Mouse (Mus musculus) heart, embryonic 12.5 days (tissue): ENCODE data around the gene Ube2d1. TPM values are rescaled to one million over a fixed set of nuclear protein-coding genes. Genes with fewer than 3 reads are reported as not detected.

Source experiments
- ATAC-seq: fragments of 200-750 bp; cut with Nextera tagmentation; 2 replicates; pipeline ENCODE4 v1.8.0; 2017; ENCODE audit warnings: moderate TSS enrichment, moderate library complexity; ENCODE audit not compliant: insufficient number of reproducible peaks, low FRiP score
- H3K27ac ChIP-seq: fragments of 300-500 bp; sonication (generic); 2 replicates; pipeline ENCODE4 v1.5.1; 2016; ENCODE audit warnings: mild to moderate bottlenecking, moderate library complexity; ENCODE audit not compliant: poor library complexity, severe bottlenecking
- H3K27me3 ChIP-seq: fragments of 300-500 bp; sonication (generic); replicated peaks from 2 replicates; pipeline ENCODE4 v1.6.1; 2016; ENCODE audit warnings: mild to moderate bottlenecking, moderate library complexity
- H3K36me3 ChIP-seq: fragments of 300-500 bp; sonication (generic); 2 replicates; pipeline ENCODE4 v1.6.1; 2016; ENCODE audit warnings: mild to moderate bottlenecking, moderate library complexity
- H3K4me1 ChIP-seq: fragments of 300-500 bp; sonication (generic); replicated peaks from 2 replicates; pipeline ENCODE4 v1.6.1; 2016; ENCODE audit warnings: mild to moderate bottlenecking
- H3K4me2 ChIP-seq: fragments of 300-500 bp; sonication (generic); 2 replicates; pipeline ENCODE4 v1.6.1; 2016; ENCODE audit warnings: mild to moderate bottlenecking, moderate library complexity
- H3K4me3 ChIP-seq: fragments of 300-500 bp; sonication (generic); 2 replicates; pipeline ENCODE4 v1.5.1; 2016; ENCODE audit warnings: mild to moderate bottlenecking
- H3K9ac ChIP-seq: fragments of 300-500 bp; sonication (generic); 2 replicates; pipeline ENCODE4 v1.6.1; 2016; ENCODE audit warnings: mild to moderate bottlenecking, moderate library complexity
- H3K9me3 ChIP-seq: fragments of 300-500 bp; sonication (generic); replicated peaks from 2 replicates; pipeline ENCODE4 v1.6.1; 2016; ENCODE audit warnings: mild to moderate bottlenecking, moderate library complexity
- WGBS: fragments of 180-500 bp; shearing (Covaris S2); methylation state at CpG from one replicate; pipeline ENCODE4 v1.1.7; 2016; 5-methylcytosine and 5-hydroxymethylcytosine counted together
- polyA plus RNA-seq: library from polyadenylated mRNA; unstranded; fragments of >200 nt; fragmentation: Nextera tagmentation; extraction: Ambion mirVana; gene quantifications from 2 replicates; pipeline ENCODE4 v1.2.1, GENCODE M21; 2016

Gene Ube2d1
- polyA plus RNA-seq, 1 experiment from 2014 or later = 68.1 TPM

DNA sequence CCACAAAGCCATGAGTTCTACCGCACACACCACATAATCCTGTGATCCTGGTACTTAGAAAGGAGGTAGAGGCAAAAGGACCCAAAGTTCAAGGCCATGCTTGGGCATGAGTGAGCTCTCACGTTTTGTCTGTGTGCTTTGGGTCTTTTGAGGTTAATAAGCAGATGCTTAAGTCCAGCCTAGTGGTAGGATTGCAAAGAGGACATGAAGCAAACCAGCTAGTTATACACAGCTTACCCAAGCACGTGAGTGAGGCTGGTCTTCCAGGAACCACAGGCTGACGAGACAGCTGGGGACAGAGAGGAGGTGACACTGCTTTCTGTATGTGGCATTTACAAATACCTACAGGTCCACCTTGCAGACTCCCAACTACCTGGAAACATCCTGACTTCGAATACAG, 32.6 kb downstream of the Ube2d1 start:
- Histone ChIP-seq H3K4me1 (no peaks in the 10 kb centered on the region), H3K9ac (no peak overlapping the region), H3K27me3 (no peaks in the 10 kb centered on the region), H3K36me3 (peaks cover 25% of the 10 kb centered on the region), H3K27ac (no peak overlapping the region), H3K4me2 (no peak overlapping the region), H3K9me3 (no peaks in the 10 kb centered on the region), H3K4me3 (no peak overlapping the region)
- 73% methylated on average over 5 of the region's 5 CpGs for WGBS
- no peak for ATAC-seq

DNA sequence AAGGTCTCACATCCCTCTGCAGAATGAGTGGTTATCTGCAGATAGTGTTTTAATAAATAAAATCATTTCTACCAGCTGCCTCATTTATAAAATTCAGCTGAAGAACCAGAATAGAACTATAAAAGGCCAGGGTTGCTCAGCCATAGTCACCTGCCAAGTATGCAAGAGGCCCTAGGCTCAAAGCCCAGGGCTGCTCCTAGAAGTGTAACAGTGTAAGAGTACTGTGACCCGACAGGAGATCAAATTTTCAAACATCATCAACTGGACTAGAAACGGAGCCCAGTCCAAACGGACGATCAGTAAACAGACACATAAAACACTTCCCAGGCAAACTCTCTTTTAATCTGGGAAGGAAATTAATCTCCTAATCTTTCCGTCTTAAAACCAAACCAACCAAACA, 33.2 kb downstream of the Ube2d1 start:
- H3K4me1 ChIP-seq = no peaks in the 10 kb centered on the region
- ATAC-seq = no peak
- H3K4me3 ChIP-seq = no peak overlapping the region
- no peak overlapping the region for H3K4me2 ChIP-seq
- no peak overlapping the region for H3K9ac ChIP-seq
- no peak overlapping the region for H3K27ac ChIP-seq
- no peaks in the 10 kb centered on the region for H3K9me3 ChIP-seq
- H3K36me3 ChIP-seq = peaks cover 20% of the 10 kb centered on the region
- WGBS = 78% methylated on average over 5 of the region's 5 CpGs
- H3K27me3 ChIP-seq = no peaks in the 10 kb centered on the region

DNA sequence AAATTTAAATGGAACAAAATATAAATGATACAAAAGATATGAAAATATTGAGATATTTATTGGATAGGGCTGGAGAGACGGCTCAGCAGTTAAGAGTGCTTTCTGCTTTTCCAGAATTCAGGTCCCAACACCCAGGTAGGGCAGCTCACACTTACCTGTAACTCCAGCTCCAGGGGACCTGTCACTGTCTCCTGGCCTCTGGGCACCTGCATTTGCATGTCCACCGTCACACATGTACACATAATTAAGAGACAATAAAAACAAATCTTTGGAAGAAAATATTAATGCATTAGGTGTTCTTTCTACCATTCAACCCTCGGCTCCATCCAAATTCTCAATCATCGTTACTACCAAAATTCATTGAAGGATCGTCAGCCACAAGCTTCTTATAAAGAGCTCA, 33.8 kb downstream of the Ube2d1 start:
- Histone ChIP-seq H3K27me3 (no peaks in the 10 kb centered on the region), H3K9ac (no peak overlapping the region), H3K36me3 (peaks cover 14% of the 10 kb centered on the region; the same call in 1 of the 2 replicates), H3K9me3 (no peaks in the 10 kb centered on the region), H3K4me3 (no peak overlapping the region), H3K27ac (no peak overlapping the region), H3K4me2 (no peak overlapping the region), H3K4me1 (no peaks in the 10 kb centered on the region)
- no peak for ATAC-seq
- 84% methylated on average over 5 of the region's 5 CpGs for WGBS

DNA sequence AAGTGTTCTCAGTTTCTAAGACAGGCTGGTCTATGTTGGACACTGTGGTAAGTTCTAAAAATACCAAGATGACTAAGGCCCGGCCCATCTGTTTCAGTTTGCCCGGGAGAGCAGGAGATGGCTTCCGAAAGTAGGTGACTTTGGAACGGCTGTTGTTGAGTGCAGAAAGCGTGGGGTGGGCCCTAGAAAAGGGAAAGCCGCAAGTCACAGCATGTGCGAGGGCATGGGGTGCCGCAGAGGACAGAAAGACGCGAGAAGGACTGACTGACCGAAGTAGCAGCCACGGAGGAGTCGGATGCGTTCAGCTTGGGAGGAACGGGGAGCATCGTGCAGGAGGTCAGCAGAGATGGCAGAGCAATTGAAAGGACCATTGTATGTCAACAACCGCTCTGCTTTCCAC, 34.6 kb downstream of the Ube2d1 start:
- no peaks in the 10 kb centered on the region for H3K9me3 ChIP-seq
- no peak overlapping the region for H3K9ac ChIP-seq
- 66% methylated on average over 17 of the region's 17 CpGs for WGBS
- H3K4me3 ChIP-seq = no peak overlapping the region
- H3K27me3 ChIP-seq = no peaks in the 10 kb centered on the region
- H3K4me2 ChIP-seq = peak overlapping the region; percentile 30
- peaks cover 10% of the 10 kb centered on the region; the same call in 1 of the 2 replicates for H3K36me3 ChIP-seq
- ATAC-seq = no peak
- H3K27ac ChIP-seq = no peak overlapping the region
- no peaks in the 10 kb centered on the region for H3K4me1 ChIP-seq

DNA sequence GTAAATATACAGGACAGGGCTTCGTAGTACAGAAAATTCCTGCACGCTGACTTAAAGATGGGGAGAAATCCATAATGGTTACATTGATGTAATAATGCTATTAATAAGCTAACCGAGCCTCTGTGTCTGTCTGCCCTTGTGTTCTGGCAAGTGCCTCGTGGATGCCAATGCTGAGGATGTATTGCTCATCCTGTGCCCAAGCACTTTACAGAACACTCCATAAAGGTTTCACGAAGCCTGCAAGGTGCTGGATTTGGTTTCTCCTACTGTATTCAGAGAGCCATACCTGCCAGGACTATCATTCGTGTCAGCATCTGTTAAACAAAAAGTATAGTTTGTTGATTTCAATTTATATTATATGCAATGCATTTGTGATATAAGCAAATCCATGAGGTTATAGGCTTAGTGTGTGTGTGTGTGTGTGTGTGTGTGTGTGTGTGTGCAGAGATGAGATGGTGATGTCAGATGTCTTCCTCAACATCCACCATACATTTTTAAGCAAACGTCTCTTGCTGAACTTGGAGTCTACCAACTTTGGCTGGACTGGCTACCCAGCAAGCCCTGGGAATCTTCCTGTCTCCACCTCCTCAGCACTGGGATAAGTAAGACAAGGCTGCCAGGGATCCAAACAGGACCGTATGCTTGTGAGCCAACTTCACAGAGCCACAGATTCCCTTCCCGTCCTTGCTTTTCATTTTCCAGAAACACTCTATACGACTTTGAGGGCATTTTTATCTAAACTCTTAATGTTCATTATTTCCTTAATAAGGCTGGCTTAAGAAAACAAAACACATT, 35.8 kb downstream of the Ube2d1 start:
- WGBS = 71% methylated on average over 10 of the region's 10 CpGs
- Histone ChIP-seq H3K27me3 (no peaks in the 10 kb centered on the region), H3K27ac (no peak overlapping the region), H3K9me3 (no peaks in the 10 kb centered on the region), H3K4me3 (no peak overlapping the region), H3K9ac (no peak overlapping the region), H3K4me1 (no peaks in the 10 kb centered on the region), H3K4me2 (no peak overlapping the region), H3K36me3 (peaks cover 1% of the 10 kb centered on the region; the same call in 1 of the 2 replicates)
- ATAC-seq = no peak

DNA sequence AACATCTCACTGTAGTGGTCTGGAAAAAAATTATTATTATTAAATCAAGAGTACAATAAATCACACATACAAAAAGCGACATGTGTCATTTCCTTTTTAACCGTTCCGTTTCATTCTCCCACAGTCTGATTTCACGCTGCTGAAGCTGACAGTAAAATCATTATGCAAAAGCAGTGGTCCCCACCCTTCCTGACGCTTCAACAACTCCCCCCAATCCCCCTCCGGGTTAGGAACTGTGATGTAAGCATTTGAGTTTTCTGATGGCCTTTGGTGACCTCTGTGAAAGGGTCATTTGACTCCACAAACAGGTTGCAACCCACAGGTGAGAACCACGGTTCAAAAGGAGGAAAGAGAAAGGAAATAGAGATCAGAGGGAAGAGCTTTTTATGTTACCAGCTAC, 38.1 kb downstream of the Ube2d1 start:
- ATAC-seq = no peak
- Histone ChIP-seq H3K27me3 (0 out of 2 replicates have a peak, but pooled peaks cover 7% of the 10 kb centered on the region), H3K9me3 (no peaks in the 10 kb centered on the region), H3K4me1 (no peaks in the 10 kb centered on the region), H3K9ac (no peak overlapping the region), H3K27ac (no peak overlapping the region), H3K4me3 (no peak overlapping the region), H3K4me2 (no peak overlapping the region), H3K36me3 (no peaks in the 10 kb centered on the region)
- WGBS = 56% methylated on average over 7 of the region's 7 CpGs

DNA sequence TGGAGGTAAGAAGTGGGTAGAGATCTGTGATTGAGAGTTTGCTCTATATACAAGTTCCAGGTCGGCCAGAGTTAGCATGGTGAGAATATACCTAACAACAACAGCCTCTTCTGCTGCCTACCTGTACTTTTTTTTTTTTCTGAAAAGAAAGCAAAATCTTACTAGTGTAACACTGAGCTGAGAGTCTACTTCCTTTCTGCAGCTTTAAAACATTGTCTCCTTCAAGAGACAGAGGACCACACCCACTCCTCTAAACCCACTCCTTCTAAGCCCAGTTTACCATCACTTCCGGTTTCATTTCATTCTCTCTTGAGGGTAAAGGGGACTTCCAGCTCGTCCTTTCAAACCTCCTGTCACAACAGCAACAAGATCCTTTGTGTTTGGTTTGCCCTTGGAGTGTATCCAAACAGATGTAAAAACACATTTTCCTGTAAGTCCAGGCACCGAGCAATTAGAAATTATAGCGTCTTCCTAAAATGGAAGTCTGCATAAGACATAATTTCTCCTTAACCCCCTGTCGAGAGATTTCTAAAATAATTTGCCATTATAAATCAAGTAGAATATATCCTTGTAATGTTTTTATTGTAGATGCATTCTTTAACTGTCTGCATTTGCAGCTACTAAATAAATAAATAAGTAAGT, 45.5 kb downstream of the Ube2d1 start:
- peaks cover 19% of the 10 kb centered on the region; the same call in 1 of the 2 replicates for H3K27me3 ChIP-seq
- no peak overlapping the region for H3K27ac ChIP-seq
- H3K4me1 ChIP-seq = peaks cover 8% of the 10 kb centered on the region
- no peaks in the 10 kb centered on the region for H3K9me3 ChIP-seq
- no peak for ATAC-seq
- no peak overlapping the region for H3K4me3 ChIP-seq
- 61% methylated on average over 6 of the region's 6 CpGs for WGBS
- no peak overlapping the region for H3K9ac ChIP-seq
- no peak overlapping the region for H3K4me2 ChIP-seq
- H3K36me3 ChIP-seq = peaks cover 8% of the 10 kb centered on the region

DNA sequence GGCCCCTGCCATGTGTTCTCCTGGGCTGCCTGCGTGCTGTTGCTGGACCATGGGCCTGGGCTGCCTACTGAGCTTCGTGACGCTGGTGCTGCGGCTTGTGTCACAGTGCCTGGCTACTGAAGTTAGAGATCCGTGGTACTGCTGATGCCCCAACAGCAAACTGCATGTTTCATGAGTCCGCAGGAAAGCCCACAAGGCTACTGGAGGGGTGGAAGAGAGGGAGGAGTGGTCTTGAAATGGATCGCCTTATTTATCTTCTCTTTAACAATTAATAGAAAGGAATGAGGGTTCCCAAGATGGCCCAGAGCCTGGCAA, 46.9 kb downstream of the Ube2d1 start, which contains the start of gene Tfam:
Gene Tfam (minus strand): TSS at position 41 of the 315 bp plus-strand sequence.
- WGBS = 2% methylated on average over 7 of the region's 7 CpGs
- ATAC-seq = no peak
- Histone ChIP-seq H3K9ac (peak within 1 kb of the TSS; percentile 97), H3K4me2 (peak within 1 kb of the TSS; percentile 71), H3K36me3 (peaks cover 19% of the 10 kb centered on the region), H3K27ac (peak within 1 kb of the TSS; percentile 89), H3K4me3 (peak within 1 kb of the TSS; percentile 99), H3K4me1 (peaks cover 8% of the 10 kb centered on the region), H3K9me3 (no peaks in the 10 kb centered on the region), H3K27me3 (peaks cover 19% of the 10 kb centered on the region; the same call in 1 of the 2 replicates)

DNA sequence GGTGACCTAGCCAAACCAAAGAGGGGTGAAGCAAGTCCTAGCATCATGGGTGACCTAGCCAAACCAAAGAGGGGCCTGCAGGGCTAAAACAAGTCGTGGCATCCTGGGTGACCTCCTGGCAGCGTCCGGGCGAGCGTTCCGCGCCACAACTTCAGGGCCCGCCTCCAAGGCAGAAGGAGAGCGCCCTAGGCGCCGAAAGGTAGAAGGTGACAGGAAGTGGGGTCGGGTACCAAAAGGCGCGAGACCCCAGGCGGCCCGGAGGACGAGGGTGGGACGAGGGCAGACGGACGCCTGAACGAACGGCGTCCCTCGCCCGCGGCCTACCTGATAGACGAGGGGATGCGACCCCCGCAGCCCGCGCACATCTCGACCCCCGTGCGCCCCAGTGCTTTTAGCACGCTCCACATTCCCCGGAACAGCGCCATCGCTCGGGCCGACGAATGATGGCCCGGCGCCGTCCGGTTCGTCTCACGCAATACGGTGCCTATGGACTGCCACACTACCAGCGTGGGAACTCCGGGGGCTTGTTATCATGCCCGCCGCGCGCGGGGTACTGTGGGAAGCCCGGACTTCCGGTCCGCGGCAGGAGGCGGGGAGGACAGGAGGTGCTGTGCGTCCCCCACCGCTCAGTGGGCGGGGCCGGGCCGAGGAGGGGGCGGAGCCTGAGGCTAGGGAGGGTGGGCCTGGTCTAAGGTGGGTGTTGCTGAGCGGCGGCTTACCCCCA, 47.4 kb downstream of the Ube2d1 start:
- H3K4me3 ChIP-seq = peak overlapping the region; percentile 99
- WGBS = under 1% methylated on average over 63 of the region's 68 CpGs
- peak; percentile 100 for ATAC-seq
- H3K4me1 ChIP-seq = peaks cover 8% of the 10 kb centered on the region
- peaks cover 14% of the 10 kb centered on the region; the same call in 1 of the 2 replicates for H3K27me3 ChIP-seq
- peaks cover 25% of the 10 kb centered on the region for H3K36me3 ChIP-seq
- H3K9ac ChIP-seq = peak overlapping the region; percentile 97
- peak overlapping the region; percentile 89 for H3K27ac ChIP-seq
- no peaks in the 10 kb centered on the region for H3K9me3 ChIP-seq
- peak overlapping the region; percentile 71 for H3K4me2 ChIP-seq

DNA sequence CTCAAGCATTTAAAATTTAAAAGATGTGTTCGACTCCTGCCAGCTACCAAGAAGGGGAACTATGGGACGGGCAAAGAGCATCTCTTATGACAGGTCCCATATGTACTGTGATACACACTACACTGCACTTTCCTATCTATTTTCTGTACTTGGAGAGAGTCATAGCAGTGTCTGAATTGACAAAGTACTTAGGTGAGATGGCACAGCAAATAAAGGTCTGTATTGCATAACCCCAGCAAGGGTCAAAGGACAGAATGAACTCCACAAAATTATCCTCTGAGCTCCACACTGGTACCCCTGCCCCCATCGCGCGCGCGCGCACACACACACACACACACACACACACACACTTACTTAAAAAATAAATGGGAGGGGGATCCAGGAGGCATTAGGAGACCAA, 51.0 kb downstream of the Ube2d1 start:
- ATAC-seq = no peak
- peaks cover 8% of the 10 kb centered on the region for H3K4me1 ChIP-seq
- no peak overlapping the region for H3K27ac ChIP-seq
- no peak overlapping the region for H3K9ac ChIP-seq
- H3K4me2 ChIP-seq = no peak overlapping the region
- WGBS = 94% methylated on average over 8 of the region's 8 CpGs
- no peak overlapping the region for H3K4me3 ChIP-seq
- peaks cover 53% of the 10 kb centered on the region for H3K36me3 ChIP-seq
- H3K27me3 ChIP-seq = no peaks in the 10 kb centered on the region
- no peaks in the 10 kb centered on the region for H3K9me3 ChIP-seq

DNA sequence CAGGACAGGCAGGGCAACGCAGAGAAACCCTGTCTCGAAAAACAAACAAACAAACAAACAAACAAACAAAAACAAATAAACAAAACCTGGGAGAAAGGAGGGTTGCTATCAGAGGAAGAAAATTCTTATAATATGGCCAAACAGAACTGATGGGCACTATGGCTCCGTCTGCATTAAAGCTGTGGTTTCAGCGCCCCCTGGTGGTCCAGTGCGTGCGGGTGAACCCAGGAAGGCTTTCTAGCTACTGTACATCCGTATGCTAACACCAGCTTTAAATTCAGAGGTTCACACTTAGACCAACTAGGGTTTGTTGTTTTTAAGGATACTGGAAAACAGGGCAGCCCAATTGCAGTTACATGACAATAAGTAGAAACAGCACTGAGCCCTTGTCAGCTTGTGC, 59.2 kb downstream of the Ube2d1 start:
- WGBS = 41% methylated on average over 7 of the region's 7 CpGs
- no peak overlapping the region for H3K9ac ChIP-seq
- no peak overlapping the region for H3K27ac ChIP-seq
- no peaks in the 10 kb centered on the region for H3K4me1 ChIP-seq
- ATAC-seq = no peak
- H3K4me2 ChIP-seq = no peak overlapping the region
- no peaks in the 10 kb centered on the region for H3K27me3 ChIP-seq
- peaks cover 10% of the 10 kb centered on the region; the same call in 1 of the 2 replicates for H3K9me3 ChIP-seq
- H3K36me3 ChIP-seq = peaks cover 72% of the 10 kb centered on the region
- no peak overlapping the region for H3K4me3 ChIP-seq
